Mouse (Mus musculus) intestine, embryonic 14.5 days (tissue): ENCODE data around the gene Rab3ip. TPM values are rescaled to one million over a fixed set of nuclear protein-coding genes. Genes with fewer than 3 reads are reported as not detected.

Experiments
- ATAC-seq: fragments of 200-750 bp; cut with Nextera tagmentation; replicated peaks from 2 replicates; pipeline ENCODE4 v1.8.0; 2017; ENCODE audit warnings: low read depth, moderate number of reproducible peaks, moderate TSS enrichment, moderate library complexity; ENCODE audit not compliant: low FRiP score, low TSS enrichment
- DNase-seq: peaks from one replicate; pipeline ENCODE4 v3.0.0-alpha.2; 2018; ENCODE audit warnings: low spot score
- H3K27ac ChIP-seq: fragments of 300-500 bp; sonication (generic); 2 replicates; pipeline ENCODE4 v1.5.1; 2014; ENCODE audit warnings: low read depth, mild to moderate bottlenecking, control low read depth
- H3K27me3 ChIP-seq: fragments of 300-500 bp; sonication (generic); replicated peaks from 2 replicates; pipeline ENCODE4 v1.6.1; 2014; ENCODE audit warnings: low read length, control low read depth; ENCODE audit not compliant: control insufficient read depth, insufficient read depth
- H3K36me3 ChIP-seq: fragments of 300-500 bp; sonication (generic); 2 replicates; pipeline ENCODE4 v1.6.1; 2014; ENCODE audit warnings: low read length, control low read depth; ENCODE audit not compliant: control insufficient read depth, insufficient read depth
- H3K4me1 ChIP-seq: fragments of 300-500 bp; sonication (generic); replicated peaks from 2 replicates; pipeline ENCODE4 v1.6.1; 2014; ENCODE audit warnings: low read length, control low read depth, mixed read lengths; ENCODE audit not compliant: control insufficient read depth, insufficient read depth
- H3K4me2 ChIP-seq: fragments of 300-500 bp; sonication (generic); 2 replicates; pipeline ENCODE4 v1.6.1; 2014; ENCODE audit warnings: low read length
- H3K4me3 ChIP-seq: fragments of 300-500 bp; sonication (generic); 2 replicates; pipeline ENCODE4 v1.5.1; 2014; ENCODE audit warnings: low read depth, low read length, control low read depth, mixed read lengths
- H3K9ac ChIP-seq: fragments of 300-500 bp; sonication (generic); 2 replicates; pipeline ENCODE4 v1.6.1; 2014; ENCODE audit warnings: mild to moderate bottlenecking, low read length
- H3K9me3 ChIP-seq: fragments of 300-500 bp; sonication (generic); 2 replicates; pipeline ENCODE4 v1.6.1; 2016; ENCODE audit warnings: low read length, control low read depth; ENCODE audit not compliant: control insufficient read depth
- WGBS: fragments of 180-500 bp; shearing (Covaris S2); extraction: QIAGEN DNeasy Blood & Tissue Kit; methylation state at CpG from one replicate; pipeline ENCODE4 v1.1.7; 2014; 5-methylcytosine and 5-hydroxymethylcytosine counted together
- polyA plus RNA-seq: library from polyadenylated mRNA; unstranded; fragments of >200 nt; fragmentation: Nextera tagmentation; extraction: Ambion mirVana; gene quantifications from 2 replicates; pipeline ENCODE4 v1.2.1, GENCODE M21; 2014

Gene Rab3ip
- 30.7 and 32.5 TPM in 2 replicates for polyA plus RNA-seq

DNA sequence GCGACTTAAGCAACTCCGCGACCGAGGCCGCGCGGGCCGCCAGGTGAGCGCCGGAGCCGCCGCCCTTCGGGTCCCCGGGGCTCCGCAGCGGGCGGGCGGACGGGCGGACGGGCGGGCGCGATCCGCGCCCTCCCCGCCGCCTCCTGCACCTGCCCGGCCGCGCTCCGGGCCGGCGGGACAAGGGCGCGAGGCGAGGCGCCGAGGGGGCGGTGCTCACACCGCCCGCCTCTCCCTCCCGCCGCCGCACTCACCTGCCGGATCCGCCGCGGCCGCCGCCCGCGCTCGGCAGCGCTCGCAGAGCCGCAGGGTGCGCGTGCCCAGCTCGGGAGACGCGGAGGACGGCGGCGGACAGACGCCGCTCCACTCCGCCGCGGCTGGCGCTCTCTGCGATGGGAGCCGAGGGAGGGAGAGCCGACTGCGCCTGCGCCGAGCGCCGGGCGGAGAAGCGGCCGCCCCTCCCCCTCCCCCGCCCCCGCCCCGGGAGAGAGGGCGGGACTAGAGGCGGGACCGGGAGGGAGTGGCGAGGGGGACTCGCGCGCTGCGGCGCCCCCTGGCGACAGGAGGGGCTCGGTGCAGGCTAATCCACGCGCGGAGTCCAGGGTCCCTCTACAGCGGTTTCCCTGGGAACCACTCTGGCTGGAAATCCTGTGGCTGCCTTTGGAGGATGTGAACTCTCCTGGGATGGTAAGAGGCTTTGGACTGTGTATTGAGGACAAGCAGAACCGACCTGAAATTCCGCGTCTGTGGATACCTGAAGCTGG lies at the start of gene Rab3ip:
TSS of gene Rab3ip (minus strand) at position 761 of the 761 bp plus-strand sequence.
- Histone ChIP-seq H3K9me3 (no peaks in the 10 kb centered on the region), H3K9ac (peak within 1 kb of the TSS; percentile 65), H3K4me3 (peak within 1 kb of the TSS; percentile 67), H3K27ac (peak within 1 kb of the TSS; percentile 71), H3K27me3 (no peaks in the 10 kb centered on the region), H3K4me1 (peaks cover 6% of the 10 kb centered on the region), H3K36me3 (no peaks in the 10 kb centered on the region), H3K4me2 (peak within 1 kb of the TSS; percentile 60)
- peak; percentile 98 for DNase-seq
- WGBS: under 1% methylated on average over 87 of the region's 103 CpGs
- peak; percentile 86 for ATAC-seq

DNA sequence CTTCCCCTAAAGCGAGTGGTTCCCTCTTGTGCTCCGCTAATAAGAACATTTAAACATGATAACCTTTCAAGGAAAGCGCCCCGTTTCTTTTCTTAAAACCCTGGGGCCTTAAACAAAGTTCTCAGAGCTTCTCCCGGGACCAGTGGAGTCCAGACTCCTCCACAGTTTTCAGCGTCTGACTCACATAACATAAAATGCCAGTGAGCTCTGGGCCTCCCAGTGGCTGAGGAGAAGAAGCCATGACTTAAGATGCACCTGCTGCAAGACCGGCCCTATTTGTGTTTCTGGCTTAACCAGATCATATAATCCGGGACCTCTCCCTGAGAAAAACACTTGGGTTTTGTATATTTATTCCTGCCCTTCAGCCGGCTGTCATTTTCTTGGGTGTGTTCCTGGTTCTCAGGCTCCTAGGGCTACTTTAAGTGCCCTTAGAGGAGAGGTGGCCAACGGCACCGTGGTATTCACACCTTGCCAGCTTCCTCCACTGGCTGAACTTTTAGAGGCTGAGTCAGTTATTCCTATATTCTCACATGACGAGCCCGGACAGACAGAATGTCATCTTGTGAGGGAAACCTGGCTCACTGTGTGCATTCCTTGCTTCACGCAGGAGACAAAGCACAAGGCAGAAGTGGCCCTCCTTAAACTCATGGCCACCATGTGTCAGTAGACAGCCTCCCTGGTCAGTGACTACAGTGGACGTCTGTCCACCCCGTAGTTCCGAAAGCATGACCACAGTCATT lies 48.3 kb upstream of the Rab3ip start:
- H3K4me1 ChIP-seq: no peaks in the 10 kb centered on the region
- no peak overlapping the region for H3K9ac ChIP-seq
- H3K36me3 ChIP-seq: no peaks in the 10 kb centered on the region
- H3K4me3 ChIP-seq: no peak overlapping the region
- H3K27me3 ChIP-seq: no peaks in the 10 kb centered on the region
- no peaks in the 10 kb centered on the region for H3K9me3 ChIP-seq
- ATAC-seq: no peak
- no peak overlapping the region for H3K27ac ChIP-seq
- 75% methylated on average over 17 of the region's 17 CpGs for WGBS
- no peak overlapping the region for H3K4me2 ChIP-seq
- DNase-seq: no peak

GRCm38 (mm10) chr10:116996236-116996600 lies 45.6 kb upstream of the Rab3ip start:
- ATAC-seq (peak; percentile 74), DNase-seq (no peak)
- H3K9me3 ChIP-seq: no peaks in the 10 kb centered on the region
- no peaks in the 10 kb centered on the region for H3K27me3 ChIP-seq
- no peak overlapping the region for H3K4me3 ChIP-seq
- H3K9ac ChIP-seq: no peak overlapping the region
- no peak overlapping the region for H3K4me2 ChIP-seq
- no peaks in the 10 kb centered on the region for H3K4me1 ChIP-seq
- 55% methylated on average over 6 of the region's 6 CpGs for WGBS
- H3K27ac ChIP-seq: no peak overlapping the region
- no peaks in the 10 kb centered on the region for H3K36me3 ChIP-seq

DNA sequence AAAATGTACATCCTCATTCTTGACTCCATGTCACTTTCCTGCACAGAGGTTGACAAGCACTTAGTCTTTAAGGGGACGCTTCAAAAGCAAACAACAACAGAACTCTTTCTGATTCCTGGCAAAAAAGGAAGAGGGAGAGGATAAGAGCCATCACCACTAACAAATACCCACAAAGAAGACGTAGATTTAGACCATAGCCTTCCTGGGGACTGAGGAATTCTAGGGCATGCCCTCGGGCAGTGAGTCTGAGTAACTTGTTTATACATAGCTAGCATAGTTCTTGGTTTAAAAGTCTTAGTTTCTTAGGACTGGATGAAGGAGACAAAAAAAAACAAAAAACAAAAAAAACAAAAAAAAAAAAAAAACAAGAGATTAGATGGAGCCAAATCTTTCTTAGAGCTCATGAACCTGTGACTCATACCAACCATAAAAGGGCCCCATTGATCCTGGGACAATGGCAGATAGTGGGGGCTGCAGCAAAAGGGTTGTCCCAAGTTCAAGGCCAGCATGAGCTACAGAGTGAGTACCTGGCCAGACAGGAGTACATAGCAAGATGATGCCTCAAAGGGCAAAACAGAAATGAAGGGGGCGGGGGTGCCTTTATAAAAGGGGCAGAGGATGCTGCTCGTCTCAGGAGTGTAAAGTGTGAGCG lies 45.1 kb upstream of the Rab3ip start:
- H3K27ac ChIP-seq: no peak overlapping the region
- ATAC-seq: peak; percentile 38; the same call in 1 of the 2 replicates
- 50% methylated on average over 6 of the region's 6 CpGs for WGBS

DNA sequence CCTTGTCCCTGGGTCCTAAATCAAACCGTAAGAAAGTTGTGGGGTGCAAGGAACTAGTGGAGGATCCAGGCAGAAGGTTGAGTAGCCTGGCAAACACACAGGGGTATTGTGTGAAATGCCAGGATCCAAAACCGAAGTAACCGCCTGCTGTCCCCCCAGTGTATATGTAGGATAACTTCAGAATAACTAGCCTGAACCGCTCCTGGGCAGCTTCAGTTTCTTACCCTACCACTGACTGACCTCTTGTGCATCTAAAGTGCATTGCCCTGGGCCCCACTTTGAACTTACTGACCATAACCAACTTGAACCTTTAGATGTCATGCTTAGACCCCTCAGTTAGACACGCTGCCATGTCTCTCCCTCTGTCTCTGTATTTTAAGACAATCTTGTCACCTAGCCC lies 44.6 kb upstream of the Rab3ip start:
- no peak for DNase-seq
- no peak overlapping the region for H3K4me3 ChIP-seq
- H3K4me2 ChIP-seq: no peak overlapping the region
- no peak for ATAC-seq
- H3K27ac ChIP-seq: no peak overlapping the region
- H3K4me1 ChIP-seq: no peaks in the 10 kb centered on the region
- no peak overlapping the region for H3K9ac ChIP-seq
- H3K36me3 ChIP-seq: no peaks in the 10 kb centered on the region
- H3K27me3 ChIP-seq: no peaks in the 10 kb centered on the region
- 76% methylated on average over 5 of the region's 5 CpGs for WGBS
- H3K9me3 ChIP-seq: no peaks in the 10 kb centered on the region

More for the DNA sequence above, 45.1 kb upstream of the Rab3ip start:
- DNase-seq: no peak
- H3K4me1 ChIP-seq: no peaks in the 10 kb centered on the region
- no peak overlapping the region for H3K4me3 ChIP-seq
- H3K27me3 ChIP-seq: no peaks in the 10 kb centered on the region
- H3K9ac ChIP-seq: no peak overlapping the region
- H3K36me3 ChIP-seq: no peaks in the 10 kb centered on the region
- H3K9me3 ChIP-seq: no peaks in the 10 kb centered on the region
- no peak overlapping the region for H3K4me2 ChIP-seq

DNA sequence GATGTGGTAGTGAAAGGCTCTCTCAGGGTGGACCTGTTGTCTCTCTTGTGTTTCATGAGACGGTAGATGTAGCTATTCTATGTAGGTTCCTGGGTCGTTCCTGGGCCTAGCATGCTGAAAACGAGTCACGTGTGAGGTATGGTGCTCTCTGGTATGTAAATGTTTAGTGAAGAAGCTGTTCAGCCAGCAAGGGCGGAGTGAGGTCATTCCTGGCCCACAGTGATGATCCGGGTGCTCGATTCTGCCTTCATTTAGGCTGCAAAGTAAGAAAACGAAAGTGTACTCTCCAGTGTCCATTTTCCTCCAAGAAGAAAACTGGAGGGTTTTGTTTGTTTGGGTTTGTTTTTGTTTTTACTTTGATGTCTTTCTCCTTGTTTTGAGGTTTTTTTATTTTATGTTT lies 43.4 kb upstream of the Rab3ip start:
- Histone ChIP-seq H3K36me3 (no peaks in the 10 kb centered on the region), H3K9ac (no peak overlapping the region), H3K4me1 (no peaks in the 10 kb centered on the region), H3K27ac (no peak overlapping the region), H3K4me2 (no peak overlapping the region), H3K9me3 (no peaks in the 10 kb centered on the region), H3K27me3 (no peaks in the 10 kb centered on the region), H3K4me3 (no peak overlapping the region)
- no peak for DNase-seq
- no peak for ATAC-seq
- WGBS: 55% methylated on average over 8 of the region's 8 CpGs

- DNase-seq (no peak), ATAC-seq (no peak)
- Histone ChIP-seq H3K9me3 (no peaks in the 10 kb centered on the region), H3K4me2 (no peak within 1 kb of the TSS), H3K9ac (no peak within 1 kb of the TSS), H3K27me3 (no peaks in the 10 kb centered on the region), H3K27ac (no peak within 1 kb of the TSS), H3K4me1 (no peaks in the 10 kb centered on the region; the same call in 1 of the 2 replicates), H3K4me3 (no peak within 1 kb of the TSS), H3K36me3 (no peaks in the 10 kb centered on the region)
- 43% methylated on average over 21 of the region's 21 CpGs for WGBS
These were observed 35.9 kb upstream of the Rab3ip start, which contains the start of gene Best3 for GRCm38 (mm10) chr10:116986264-116987082. Gene Best3 (plus strand): TSS chr10:116986314.

GRCm38 (mm10) chr10:116984836-116985235 lies 34.3 kb upstream of the Rab3ip start:
- no peak for DNase-seq
- Histone ChIP-seq H3K4me2 (no peak overlapping the region), H3K9ac (no peak overlapping the region), H3K36me3 (no peaks in the 10 kb centered on the region), H3K9me3 (no peaks in the 10 kb centered on the region), H3K27me3 (no peaks in the 10 kb centered on the region), H3K4me1 (no peaks in the 10 kb centered on the region; the same call in 1 of the 2 replicates), H3K27ac (no peak overlapping the region), H3K4me3 (no peak overlapping the region)
- 66% methylated on average over 12 of the region's 12 CpGs for WGBS
- ATAC-seq: no peak
